Mouse (Mus musculus): ENCODE measurements around the gene Stx8. TPM values are rescaled to one million over a fixed set of nuclear protein-coding genes. Genes with fewer than 3 reads are reported as not detected.

The Stx8 gene
- 1.4 and 1.7 TPM in 2 replicates for polyA plus RNA-seq (2012; rRNA removed; ENCODE audit: low replicate concordance)

GRCm38 (mm10) chr11:67965905-67966878 is at the start of gene Stx8:
Gene Stx8 (plus strand): TSS chr11:67966193.

GRCm38 (mm10) chr11:67921827-67922754 is 43.9 kb upstream of the Stx8 start, which contains the start of gene Usp43:
Gene Usp43 (minus strand): TSS chr11:67922153.

GRCm38 (mm10) chr11:67965242-67965883 is 630 bp upstream of the Stx8 start, which contains the start of gene Cfap52:
Gene Cfap52 (minus strand): TSS chr11:67965651.

Other genes starting within 250 kb of the Stx8 start
- gene Glp2r, start 195.0 kb upstream of the Stx8 start, polyA plus RNA-seq (2012; rRNA removed; ENCODE audit: low replicate concordance): 0.41 and 1.1 TPM in 2 replicates
- 0.08 and 0.26 TPM in 2 replicates for gene Gsg1l2, start 191.6 kb upstream of the Stx8 start, polyA plus RNA-seq (2012; rRNA removed; ENCODE audit: low replicate concordance)
- not detected in 2 replicates for gene Dhrs7c, start 168.0 kb upstream of the Stx8 start, polyA plus RNA-seq (2012; rRNA removed; ENCODE audit: low replicate concordance)
- gene Usp43, start 44.0 kb upstream of the Stx8 start, polyA plus RNA-seq (2012; rRNA removed; ENCODE audit: low replicate concordance): 12.5 and 16.9 TPM in 2 replicates
- 0.37 TPM in 1 of 2 replicates, not detected in the other for gene Cfap52, start 542 bp upstream of the Stx8 start, polyA plus RNA-seq (2012; rRNA removed; ENCODE audit: low replicate concordance)

Data from duodenum, adult 2 months (tissue).